Mouse (Mus musculus) MEL (cell line): ENCODE measurements around the gene Gm11060. TPM values are rescaled to one million over a fixed set of nuclear protein-coding genes. Genes with fewer than 3 reads are reported as not detected.

ENCODE experiments used
- DNase-seq: peaks from one replicate; pipeline ENCODE4 v3.0.0; 2011; ENCODE audit warnings: low read depth, low spot score
- H3K27ac ChIP-seq: 2 replicates; pipeline ENCODE4 v1.5.1; 2012; ENCODE audit warnings: low read depth, mild to moderate bottlenecking, control low read depth, low read length, moderate library complexity; ENCODE audit not compliant: control insufficient read depth
- H3K27me3 ChIP-seq, 2 experiments: fragments of 150-350 bp in 1 of 2; sonication (generic) in 1 of 2; 2 replicates each; pipeline ENCODE4 v1.6.1; 2012; ENCODE audit warnings: low read length in 2 of 2, mild to moderate bottlenecking in 2 of 2, improper control_type of control experiment in 1 of 2, moderate library complexity in 1 of 2; ENCODE audit not compliant: insufficient read depth in 2 of 2, control insufficient read depth in 1 of 2
- H3K36me3 ChIP-seq, 2 experiments: 2 replicates each; pipeline ENCODE4 v1.6.1; 2012 to 2014; ENCODE audit warnings: low read length in 2 of 2, improper control_type of control experiment in 1 of 2, inconsistent platforms in 1 of 2, mild to moderate bottlenecking in 1 of 2; ENCODE audit not compliant: insufficient read depth in 2 of 2, control insufficient read depth in 1 of 2
- H3K4me1 ChIP-seq, 2 experiments: fragments of 150-350 bp in 1 of 2; sonication (generic) in 1 of 2; 2 replicates each; pipeline ENCODE4 v1.6.1; 2012; ENCODE audit warnings: low read length in 2 of 2, improper control_type of control experiment in 1 of 2, mild to moderate bottlenecking in 1 of 2; ENCODE audit not compliant: insufficient read depth in 2 of 2, control insufficient read depth in 1 of 2
- H3K4me3 ChIP-seq, 2 experiments: fragments of 150-350 bp in 1 of 2; sonication (generic) in 1 of 2; 2 replicates each; pipeline ENCODE4 v1.5.1; 2012; ENCODE audit warnings: low read depth in 2 of 2, low read length in 2 of 2, mild to moderate bottlenecking in 2 of 2, moderate library complexity in 2 of 2, control low read depth in 1 of 2, improper control_type of control experiment in 1 of 2; ENCODE audit not compliant: control insufficient read depth in 1 of 2, insufficient read depth in 1 of 2
- H3K79me2 ChIP-seq: 2 replicates; pipeline ENCODE4 v1.6.1; 2012; ENCODE audit warnings: mild to moderate bottlenecking, low read length, moderate library complexity; ENCODE audit not compliant: control insufficient read depth, poor library complexity, insufficient read depth
- H3K9ac ChIP-seq: 2 replicates; pipeline ENCODE4 v1.6.1; 2012; ENCODE audit warnings: low read depth, mild to moderate bottlenecking, control low read depth, low read length, moderate library complexity; ENCODE audit not compliant: control insufficient read depth, poor library complexity, severe bottlenecking
- H3K9me3 ChIP-seq: fragments of 150-350 bp; sonication (generic); replicated peaks from 2 replicates; pipeline ENCODE4 v1.6.1; 2012; ENCODE audit warnings: mild to moderate bottlenecking, low read length, improper control_type of control experiment, moderate library complexity; ENCODE audit not compliant: insufficient read depth
- CHD1 ChIP-seq: IDR thresholded peaks from 2 replicates; pipeline ENCODE4 v1.6.1; 2012; ENCODE audit warnings: low read depth, mild to moderate bottlenecking, inconsistent platforms, low read length, improper control_type of control experiment
- CTCF ChIP-seq, 3 experiments: IDR thresholded peaks in 2 of 3; conservative IDR thresholded peaks in 1 of 3; 2 replicates each; pipeline ENCODE4 v1.5.1; 2011 to 2012; ENCODE audit warnings: low read length in 3 of 3, low read depth in 2 of 3, mild to moderate bottlenecking in 2 of 3, improper control_type of control experiment in 1 of 3, inconsistent platforms in 1 of 3, mixed read lengths in 1 of 3, moderate library complexity in 1 of 3; ENCODE audit not compliant: control insufficient read depth in 1 of 3, insufficient read depth in 1 of 3, poor library complexity in 1 of 3, severe bottlenecking in 1 of 3
- E2F4 ChIP-seq: IDR thresholded peaks from 2 replicates; pipeline ENCODE4 v1.6.1; 2011; ENCODE audit warnings: low read depth, low read length, improper control_type of control experiment, borderline replicate concordance
- ETS1 ChIP-seq: IDR thresholded peaks from 2 replicates; pipeline ENCODE4 v1.6.1; 2012; ENCODE audit warnings: low read depth, mild to moderate bottlenecking, inconsistent platforms, low read length, improper control_type of control experiment, moderate library complexity
- GABPA ChIP-seq: IDR thresholded peaks from 2 replicates; pipeline ENCODE4 v1.6.1; 2012; ENCODE audit warnings: low read depth, mild to moderate bottlenecking, inconsistent platforms, low read length, improper control_type of control experiment, moderate library complexity
- GATA1 ChIP-seq: IDR thresholded peaks from 2 replicates; pipeline ENCODE4 v1.6.1; 2011; ENCODE audit warnings: low read depth, low read length, improper control_type of control experiment
- HCFC1 ChIP-seq: IDR thresholded peaks from 2 replicates; pipeline ENCODE4 v1.6.1; 2012; ENCODE audit warnings: low read depth, mild to moderate bottlenecking, inconsistent platforms, low read length, improper control_type of control experiment, moderate library complexity
- JUND ChIP-seq: IDR thresholded peaks from 2 replicates; pipeline ENCODE4 v1.6.1; 2011; ENCODE audit warnings: low read depth, mild to moderate bottlenecking, improper control_type of control experiment, low read length
- KAT2A ChIP-seq: conservative IDR thresholded peaks from 2 replicates; pipeline ENCODE4 v1.6.1; 2012; ENCODE audit warnings: low read depth, low read length, improper control_type of control experiment, inconsistent platforms
- MAFK ChIP-seq: IDR thresholded peaks from 2 replicates; pipeline ENCODE4 v1.6.1; 2011; ENCODE audit warnings: low read depth, mild to moderate bottlenecking, low read length, improper control_type of control experiment, borderline replicate concordance
- MEF2A ChIP-seq: IDR thresholded peaks from 2 replicates; pipeline ENCODE4 v1.6.1; 2014; ENCODE audit warnings: low read depth, mild to moderate bottlenecking, inconsistent platforms, low read length, improper control_type of control experiment; ENCODE audit not compliant: poor library complexity, insufficient replicate concordance, severe bottlenecking; ENCODE audit errors: extremely low read depth
- NELFE ChIP-seq: IDR thresholded peaks from 2 replicates; pipeline ENCODE4 v1.6.1; 2011; ENCODE audit warnings: low read depth, low read length, improper control_type of control experiment
- POLR2AphosphoS5 ChIP-seq: IDR thresholded peaks from 2 replicates; pipeline ENCODE4 v1.6.1; 2012; ENCODE audit warnings: low read depth, borderline replicate concordance, mild to moderate bottlenecking, inconsistent platforms, low read length, moderate library complexity, mixed read lengths
- RAD21 ChIP-seq: IDR thresholded peaks from 2 replicates; pipeline ENCODE4 v1.6.1; 2011; ENCODE audit warnings: mild to moderate bottlenecking, low read depth, low read length, improper control_type of control experiment
- USF1 ChIP-seq: IDR thresholded peaks from 2 replicates; pipeline ENCODE4 v1.6.1; 2014; ENCODE audit warnings: low read depth, mild to moderate bottlenecking, inconsistent platforms, low read length, improper control_type of control experiment, moderate library complexity
- ZKSCAN1 ChIP-seq: IDR thresholded peaks from 2 replicates; pipeline ENCODE4 v1.6.1; 2012; ENCODE audit warnings: low read depth, mild to moderate bottlenecking, inconsistent platforms, low read length, improper control_type of control experiment, moderate library complexity
- ZNF384 ChIP-seq: IDR thresholded peaks from 2 replicates; pipeline ENCODE4 v1.6.1; 2012; ENCODE audit warnings: low read depth, mild to moderate bottlenecking, inconsistent platforms, low read length, improper control_type of control experiment
- polyA plus RNA-seq, 2 experiments: library from polyadenylated mRNA; stranded (reverse) in 1 of 2; unstranded in 1 of 2; fragments of >175 nt in 1 of 2; fragments of >200 nt in 1 of 2; gene quantifications; 2 replicates each; pipeline versions ENCODE4 v1.2.1 to v1.2.4; 2012; ENCODE audit warnings: low replicate concordance in 2 of 2, low read depth in 1 of 2; ENCODE audit not compliant: insufficient read length in 2 of 2, insufficient read depth in 1 of 2, missing spikeins in 1 of 2
- total RNA-seq: library from RNA; depleted of rRNA; stranded (reverse); fragments of 300-350 nt; gene quantifications from 2 replicates; pipeline ENCODE4 v1.2.3, GENCODE M21; 2012

The Gm11060 gene
- total and polyA plus RNA-seq, 3 experiments = not detected

- Histone ChIP-seq H3K79me2 (no peaks in the 10 kb centered on the region), H3K9ac (no peak overlapping the region), H3K4me1 (no peaks in the 10 kb centered on the region), H3K36me3 (no peaks in the 10 kb centered on the region), H3K9me3 (no peaks in the 10 kb centered on the region), H3K27ac (no peak overlapping the region), H3K27me3 (peaks cover 1 to 10% of the 10 kb centered on the region in 2 experiments; a peak in 3 of 4 replicates), H3K4me3 (no peak overlapping the region)
- no peak for DNase-seq
- no peak for TF ChIP-seq POLR2AphosphoS5
- no peak for TF ChIP-seq JUND
These were observed 9.5 kb upstream of the Gm11060 start for GRCm38 (mm10) chr2:105082256-105082790.

DNA sequence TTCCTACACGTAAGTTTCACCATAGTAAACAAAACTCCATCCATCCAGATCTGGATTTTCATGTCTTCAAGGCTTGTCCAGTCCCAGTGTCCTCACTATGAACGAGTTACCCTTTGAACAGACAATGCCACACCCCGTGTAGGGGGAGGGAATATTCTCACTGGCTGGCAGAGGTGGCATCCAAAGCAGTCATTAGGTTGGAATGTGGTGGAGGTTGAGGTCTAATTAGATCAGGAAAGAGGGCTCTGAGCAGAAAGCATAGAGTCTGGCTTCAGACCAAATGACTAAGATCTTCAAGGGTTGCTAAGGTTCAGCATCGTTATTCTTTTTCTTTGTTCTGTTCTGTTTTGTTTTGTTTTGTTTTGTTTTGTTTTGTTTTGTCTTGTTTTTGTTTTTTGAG is 7.8 kb upstream of the Gm11060 start:
- Histone ChIP-seq H3K79me2 (no peaks in the 10 kb centered on the region), H3K4me3 (no peak overlapping the region), H3K36me3 (no peaks in the 10 kb centered on the region), H3K4me1 (no peaks in the 10 kb centered on the region), H3K27me3 (peaks cover 0 to 1% of the 10 kb centered on the region in 2 experiments; a peak in 2 of 4 replicates), H3K27ac (no peak overlapping the region), H3K9ac (no peak overlapping the region), H3K9me3 (no peaks in the 10 kb centered on the region)
- TF ChIP-seq E2F4 = no peak
- no peak for TF ChIP-seq CHD1
- no peak for TF ChIP-seq NELFE
- no peak for TF ChIP-seq ZNF384
- no peak for TF ChIP-seq KAT2A
- no peak for TF ChIP-seq MAFK
- TF ChIP-seq RAD21 = no peak
- TF ChIP-seq USF1 = no peak
- TF ChIP-seq POLR2AphosphoS5 = no peak
- TF ChIP-seq GATA1 = no peak
- TF ChIP-seq ETS1 = no peak
- no peak for TF ChIP-seq ZKSCAN1
- TF ChIP-seq CTCF (IDR thresholded peaks at IDR 0.05 in 2 of 3, conservative IDR thresholded peaks at IDR 0.05 in 1 of 3; ENCODE audit: control insufficient read depth in 1 of 3, insufficient read depth in 1 of 3, low read depth in 2 of 3, low read length in 3 of 3, poor library complexity in 1 of 3, severe bottlenecking in 1 of 3) = no peak
- TF ChIP-seq MEF2A = no peak
- no peak for TF ChIP-seq HCFC1
- TF ChIP-seq GABPA = no peak
- DNase-seq = no peak
